Mouse (Mus musculus) small intestine, adult 2 months (tissue): Measurements from ENCODE around the gene Tsnax.

Experiments
- CTCF ChIP-seq: fragments of 200-500 bp; IDR thresholded peaks from 2 replicates; pipeline ENCODE4 v1.5.1; 2012; ENCODE audit warnings: low read depth, mild to moderate bottlenecking, control low read depth, inconsistent platforms, low read length, moderate library complexity, mixed read lengths; ENCODE audit not compliant: insufficient replicate concordance, insufficient read length; ENCODE audit errors: extremely low read depth
- POLR2A ChIP-seq: fragments of 200-500 bp; IDR thresholded peaks from 2 replicates; pipeline ENCODE4 v1.6.1; 2012; ENCODE audit warnings: low read depth, mild to moderate bottlenecking, control low read depth, inconsistent platforms, low read length, moderate library complexity

DNA sequence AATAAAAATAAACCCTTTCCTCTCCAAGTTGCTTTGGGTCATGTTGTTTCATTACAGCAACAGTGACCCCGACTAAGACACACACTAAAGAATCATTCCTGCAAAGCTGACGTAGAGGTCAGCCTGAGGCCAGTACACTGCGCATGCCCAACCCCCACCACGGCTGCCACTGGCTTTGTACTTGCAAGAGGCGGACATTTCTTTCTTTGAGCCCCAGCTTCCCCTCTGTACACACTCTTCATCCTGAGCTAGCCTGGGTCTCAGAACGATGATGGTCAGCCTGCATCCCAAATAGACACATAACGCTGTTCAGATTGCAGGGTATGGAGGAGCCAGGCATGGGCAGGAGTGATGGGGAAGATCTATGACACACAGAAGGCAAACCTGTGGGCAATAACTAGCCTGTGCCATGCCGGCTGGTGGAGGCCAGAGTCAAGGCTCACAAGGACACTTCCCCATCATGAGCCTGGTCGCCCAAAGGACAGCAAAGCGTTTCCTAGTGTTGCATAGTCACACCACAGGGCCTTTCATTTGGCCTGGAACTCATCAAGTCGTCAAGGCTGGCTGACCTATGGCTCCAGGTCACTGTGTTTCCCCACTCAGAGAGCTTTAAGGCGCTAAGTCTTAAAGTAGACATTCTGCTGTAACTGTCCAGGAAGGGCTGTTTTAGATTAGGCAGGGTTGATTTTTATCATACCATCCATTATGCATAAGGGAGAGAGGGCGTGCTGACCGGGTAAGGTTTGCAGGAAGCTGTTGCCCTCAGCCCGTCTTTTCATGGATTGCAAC, 28.0 kb downstream of the Tsnax start:
- TF ChIP-seq CTCF: no peak
- TF ChIP-seq POLR2A: no peak
